ENCODE assay signal across 17 mouse cellular contexts in the genomic region with DNA sequence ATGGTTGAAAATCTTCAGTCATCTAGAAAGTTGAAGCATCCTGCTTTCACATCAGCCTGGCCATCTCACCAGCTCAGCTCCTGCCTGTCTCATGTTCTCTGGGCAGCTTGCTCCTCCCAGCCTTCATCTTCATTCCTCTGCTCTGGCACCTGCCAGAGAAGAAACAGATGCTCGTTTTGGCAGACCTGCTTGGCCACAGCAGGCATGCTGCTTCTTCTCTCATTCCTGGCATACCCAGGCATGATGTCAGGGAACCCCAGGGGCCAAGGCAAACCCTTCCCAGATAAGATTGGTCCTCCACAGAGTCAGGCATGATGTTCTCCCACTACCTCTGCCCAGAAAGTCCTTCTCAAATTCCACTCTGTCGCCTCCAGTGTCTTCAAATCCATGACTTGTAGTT.
DNase-seq lines count a peak whose midpoint lies in the region; ATAC-seq lines count a peak whose summit lies in the region.
"Had no signal": no experiment of that assay in that cellular context is flagged by ENCODE, and none has a peak within 500 bp of the region (broad histone marks: within the 10 kb centered on the region; RNA-seq: fewer than 3 reads in every experiment).

No protein-coding gene starts in this region.

- DNase-seq in heart, postnatal 10 days: peak; percentile 29 to 43
- peak; percentile 84 for DNase-seq in MN1 (ENCODE audit: low spot score)
- peak; percentile 92 to 94 for DNase-seq in cerebellum, postnatal 10 days
- DNase-seq in kidney, postnatal 36 days: no peak
- DNase-seq: adrenal gland, postnatal 25 days; embryo, embryonic 11 days; liver, embryonic 13.5 days; thymus, adult 2 months had no signal

- H3K4me3 ChIP-seq in heart, embryonic 11.5 days (ENCODE audit: low read depth, low read length): no peak overlapping the region
- H3K4me3 ChIP-seq: embryonic facial prominence, embryonic 15.5 days; forebrain, embryonic 10.5 days; left cerebral cortex, adult 2 months; limb, embryonic 12.5 days; liver, embryonic 13.5 days; neural tube, embryonic 12.5 days; stomach, embryonic 15.5 days had no signal

- WGBS in heart, embryonic 11.5 days (ENCODE audit: insufficient replicate concordance): 47% methylated on average over 2 of the region's 2 CpGs

- no peaks in the 10 kb centered on the region for H3K9me3 ChIP-seq in heart, embryonic 11.5 days (replicated peaks; ENCODE audit: control insufficient read depth, low read length)
- H3K9me3 ChIP-seq: embryonic facial prominence, embryonic 15.5 days; forebrain, embryonic 10.5 days; limb, embryonic 12.5 days; liver, embryonic 13.5 days; neural tube, embryonic 12.5 days; stomach, embryonic 15.5 days had no signal

- no peak overlapping the region for H3K4me2 ChIP-seq in heart, embryonic 11.5 days
- H3K4me2 ChIP-seq: embryonic facial prominence, embryonic 15.5 days; limb, embryonic 12.5 days; liver, embryonic 13.5 days; neural tube, embryonic 12.5 days; stomach, embryonic 15.5 days had no signal

- intact Hi-C loops in heart, postnatal 10 days (cut with DNase I): no loop called here

- no peaks in the 10 kb centered on the region for H3K4me1 ChIP-seq in heart, embryonic 11.5 days (ENCODE audit: control insufficient read depth, insufficient read depth, low read length)
- H3K4me1 ChIP-seq: embryonic facial prominence, embryonic 15.5 days; forebrain, embryonic 10.5 days; limb, embryonic 12.5 days; liver, embryonic 13.5 days; neural tube, embryonic 12.5 days; stomach, embryonic 15.5 days had no signal

- no peak overlapping the region for H3K27ac ChIP-seq in heart, embryonic 11.5 days (ENCODE audit: low read depth, low read length)
- H3K27ac ChIP-seq: embryonic facial prominence, embryonic 15.5 days; forebrain, embryonic 10.5 days; left cerebral cortex, adult 2 months; limb, embryonic 12.5 days; liver, embryonic 13.5 days; neural tube, embryonic 12.5 days; stomach, embryonic 15.5 days had no signal

- no peaks in the 10 kb centered on the region for H3K36me3 ChIP-seq in heart, embryonic 11.5 days (ENCODE audit: control insufficient read depth, insufficient read depth, low read length)
- H3K36me3 ChIP-seq: embryonic facial prominence, embryonic 15.5 days; forebrain, embryonic 10.5 days; limb, embryonic 12.5 days; liver, embryonic 13.5 days; neural tube, embryonic 12.5 days; stomach, embryonic 15.5 days had no signal

- H3K27me3 ChIP-seq in heart, embryonic 11.5 days (ENCODE audit: control insufficient read depth, insufficient read depth, low read length): no peaks in the 10 kb centered on the region
- H3K27me3 ChIP-seq: embryonic facial prominence, embryonic 15.5 days; limb, embryonic 12.5 days; liver, embryonic 13.5 days; neural tube, embryonic 12.5 days; stomach, embryonic 15.5 days had no signal

- no peak overlapping the region for H3K9ac ChIP-seq in heart, embryonic 11.5 days (ENCODE audit: low read depth, low read length)
- H3K9ac ChIP-seq: embryonic facial prominence, embryonic 15.5 days; limb, embryonic 12.5 days; liver, embryonic 13.5 days; neural tube, embryonic 12.5 days; stomach, embryonic 15.5 days had no signal

- ATAC-seq in heart, embryonic 11.5 days (replicated peaks; ENCODE audit: insufficient number of reproducible peaks, low FRiP score, low TSS enrichment): no peak
- ATAC-seq in cerebellum, adult (ENCODE audit: insufficient number of reproducible peaks, low FRiP score, low TSS enrichment): peak; percentile 94
- no peak for ATAC-seq in megakaryocyte, adult 5-6 weeks (ENCODE audit: poor library complexity, severe bottlenecking)

Comparison
In these comparisons a context has a peak if more than half of its experiments do, and no peak if none do; other contexts are left out.
1. DNase-seq: peak in heart, postnatal 10 days (2 of 2), MN1 (single experiment) and cerebellum, postnatal 10 days (2 of 2); none in kidney, postnatal 36 days (0 of 2).